Mouse (Mus musculus) cerebellum, postnatal 10 days (tissue): ENCODE measurements around the gene Esrp2.

Experiments used
- DNase-seq, 2 experiments: peaks; one replicate each; pipeline ENCODE4 v3.0.0; 2021; ENCODE audit warnings: mixed read lengths in 2 of 2

Gene Esrp2

GRCm38 (mm10) chr8:106136156-106137130 is at the start of gene Esrp2:
TSS of gene Esrp2 (minus strand) at chr8:106136974.
- no peak for DNase-seq

- DNase-seq, result no peak
These were observed 49.6 kb upstream of the Esrp2 start for GRCm38 (mm10) chr8:106186394-106186793.

GRCm38 (mm10) chr8:106185628-106186270 is 49.0 kb upstream of the Esrp2 start:
- DNase-seq, result peak; percentile 53 to 56

GRCm38 (mm10) chr8:106178428-106178827 is 41.7 kb upstream of the Esrp2 start:
- DNase-seq, result no peak

- DNase-seq, result no peak
These were observed 40.8 kb upstream of the Esrp2 start for GRCm38 (mm10) chr8:106177594-106177993.

GRCm38 (mm10) chr8:106176891-106177290 is 40.1 kb upstream of the Esrp2 start:
- DNase-seq, result no peak

GRCm38 (mm10) chr8:106173566-106173965 is 36.8 kb upstream of the Esrp2 start:
- no peak for DNase-seq

GRCm38 (mm10) chr8:106169934-106170480 is 33.2 kb upstream of the Esrp2 start:
- peak in 1 of 2 experiments; percentile 21 for DNase-seq

- no peak for DNase-seq
These were observed 32.5 kb upstream of the Esrp2 start for GRCm38 (mm10) chr8:106169017-106169933.

GRCm38 (mm10) chr8:106168356-106169016 is 31.7 kb upstream of the Esrp2 start, which contains the start of gene Slc7a6:
TSS of gene Slc7a6 (plus strand) at chr8:106168857.
- peak; percentile 92 to 94 for DNase-seq

- DNase-seq, result peak; percentile 88 to 91
These were observed 28.7 kb upstream of the Esrp2 start for GRCm38 (mm10) chr8:106165460-106165859.

- no peak for DNase-seq
These were observed 26.5 kb upstream of the Esrp2 start for GRCm38 (mm10) chr8:106163251-106163650.

- DNase-seq, result no peak
These were observed 23.1 kb upstream of the Esrp2 start for GRCm38 (mm10) chr8:106159876-106160275.

GRCm38 (mm10) chr8:106158381-106158780 is 21.6 kb upstream of the Esrp2 start:
- no peak for DNase-seq

GRCm38 (mm10) chr8:106157419-106157818 is 20.6 kb upstream of the Esrp2 start:
- no peak for DNase-seq

- no peak for DNase-seq
These were observed 16.1 kb upstream of the Esrp2 start for GRCm38 (mm10) chr8:106152876-106153275.

- DNase-seq, result no peak
These were observed 14.3 kb upstream of the Esrp2 start for GRCm38 (mm10) chr8:106151041-106151440.

- DNase-seq, result no peak
These were observed 13.9 kb upstream of the Esrp2 start for GRCm38 (mm10) chr8:106150653-106151000.

- DNase-seq, result peak; percentile 93 to 96
These were observed 13.3 kb upstream of the Esrp2 start, which contains the start of gene Pla2g15 for GRCm38 (mm10) chr8:106149801-106150652. TSS of gene Pla2g15 (plus strand) at chr8:106150399.

- no peak for DNase-seq
These were observed 12.3 kb upstream of the Esrp2 start for GRCm38 (mm10) chr8:106149025-106149424.
